ENCODE assay signal across 24 mouse cellular contexts in genomic region chr16:50759979-50760378, GRCm38 (mm10).
"Had no signal": no experiment of that assay in that cellular context is flagged by ENCODE, and none has a peak within 500 bp of the region (broad histone marks: within the 10 kb centered on the region; RNA-seq: fewer than 3 reads in every experiment).

No protein-coding gene starts in this region.

- H3K9me3 ChIP-seq: kidney, embryonic 15.5 days; limb, embryonic 10.5 days; limb, embryonic 13.5 days; megakaryocyte, embryonic 14.5 days; midbrain, embryonic 10.5 days; midbrain, embryonic 13.5 days had no signal

- H3K4me2 ChIP-seq: kidney, embryonic 15.5 days; limb, embryonic 13.5 days; lung, embryonic 14.5 days; midbrain, embryonic 13.5 days had no signal

- H3K27me3 ChIP-seq: kidney, embryonic 15.5 days; limb, embryonic 13.5 days; megakaryocyte, embryonic 14.5 days; midbrain, embryonic 13.5 days had no signal

- H3K9ac ChIP-seq: kidney, embryonic 15.5 days; limb, embryonic 13.5 days; liver, embryonic 14.5 days; liver, postnatal 0 days; lung, embryonic 14.5 days; midbrain, embryonic 13.5 days had no signal

- DNase-seq: kidney, adult 11 months; kidney, adult 8-10 months; kidney, postnatal 14 days; kidney, postnatal 4 days; layer of hippocampus, adult 9-11 months; liver; liver, postnatal 0 days; lung, embryonic 14.5 days; lung, postnatal 10 days; lung, postnatal 4 days; right cerebral cortex, adult 18-20 months; right cerebral cortex, postnatal 14 days; right cerebral cortex, postnatal 4 days; thymus, adult 2 months; thymus, postnatal 14 days; thymus, postnatal 4 days had no signal

- ATAC-seq: liver, postnatal 0 days; midbrain, embryonic 13.5 days; midbrain, embryonic 16.5 days had no signal

- H3K4me1 ChIP-seq: kidney, embryonic 15.5 days; midbrain, embryonic 10.5 days; midbrain, embryonic 13.5 days had no signal

- H3K27ac ChIP-seq: kidney, embryonic 15.5 days; limb, embryonic 10.5 days; limb, embryonic 13.5 days; liver, embryonic 14.5 days; midbrain, embryonic 10.5 days; midbrain, embryonic 13.5 days had no signal

- H3K4me3 ChIP-seq: kidney, embryonic 15.5 days; limb, embryonic 10.5 days; limb, embryonic 13.5 days; megakaryocyte, embryonic 14.5 days; midbrain, embryonic 10.5 days; midbrain, embryonic 13.5 days had no signal

- H3K36me3 ChIP-seq: kidney, embryonic 15.5 days; limb, embryonic 10.5 days; limb, embryonic 13.5 days; midbrain, embryonic 10.5 days; midbrain, embryonic 13.5 days had no signal
